Mouse (Mus musculus): ENCODE data around the gene Slc35f1. TPM values are rescaled to one million over a fixed set of nuclear protein-coding genes. Genes with fewer than 3 reads are reported as not detected.

Gene Slc35f1
- polyA plus RNA-seq, 1 experiment from 2014 or later, result 23.1 TPM

DNA sequence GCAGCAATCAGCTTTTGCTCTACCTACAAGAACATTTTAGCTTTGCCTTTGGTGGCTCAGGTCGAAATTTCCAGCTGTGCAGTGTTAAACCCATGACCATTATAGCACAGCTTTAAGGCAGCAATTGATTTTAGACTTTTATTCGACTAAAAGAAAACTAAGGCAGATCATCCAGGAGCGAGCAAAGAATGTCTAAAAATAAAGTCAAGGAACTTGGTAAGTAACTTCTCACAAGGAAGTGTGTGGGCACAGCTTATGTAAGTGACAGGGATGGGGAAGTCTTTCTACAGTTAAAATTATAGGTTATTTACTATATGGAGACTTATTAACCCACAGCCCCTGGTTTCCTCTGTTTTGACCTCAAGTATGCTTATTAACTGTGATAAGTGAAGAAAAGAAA, 262.2 kb downstream of the Slc35f1 start:
- Histone ChIP-seq H3K36me3 (no peaks in the 10 kb centered on the region), H3K27ac (no peak overlapping the region), H3K27me3 (replicated peaks) (no peaks in the 10 kb centered on the region), H3K4me3 (no peak overlapping the region), H3K4me2 (replicated peaks) (no peak overlapping the region), H3K9ac (no peak overlapping the region), H3K9me3 (no peaks in the 10 kb centered on the region), H3K4me1 (no peaks in the 10 kb centered on the region)
- ATAC-seq (ENCODE audit: low FRiP score, low read depth), result no peak
- WGBS, result 91% methylated on average over 3 of the region's 3 CpGs

DNA sequence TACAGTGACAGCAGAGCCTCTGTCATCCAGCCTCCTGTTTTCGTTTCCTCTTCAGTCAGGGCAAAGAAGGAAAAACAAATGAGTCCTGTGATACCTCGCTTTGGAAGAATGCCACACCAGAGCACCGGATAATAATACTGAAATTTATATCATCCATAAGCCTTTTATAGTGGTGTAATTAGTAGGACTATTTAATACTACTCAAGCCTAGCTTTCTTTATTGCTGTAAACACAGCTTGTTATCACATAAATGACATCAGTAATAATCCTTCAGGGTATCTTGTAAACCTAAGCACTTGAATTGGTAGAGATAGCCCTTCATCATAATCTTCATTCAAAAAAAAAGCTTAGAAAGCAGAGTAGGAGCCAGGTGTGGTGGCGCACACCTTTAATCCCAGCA, 266.4 kb downstream of the Slc35f1 start:
- Histone ChIP-seq H3K4me2 (replicated peaks) (no peak overlapping the region), H3K27me3 (replicated peaks) (no peaks in the 10 kb centered on the region), H3K9me3 (no peaks in the 10 kb centered on the region), H3K9ac (no peak overlapping the region), H3K4me3 (no peak overlapping the region), H3K27ac (no peak overlapping the region), H3K36me3 (no peaks in the 10 kb centered on the region), H3K4me1 (no peaks in the 10 kb centered on the region)
- ATAC-seq (ENCODE audit: low FRiP score, low read depth), result no peak
- 76% methylated on average over 4 of the region's 4 CpGs for WGBS

DNA sequence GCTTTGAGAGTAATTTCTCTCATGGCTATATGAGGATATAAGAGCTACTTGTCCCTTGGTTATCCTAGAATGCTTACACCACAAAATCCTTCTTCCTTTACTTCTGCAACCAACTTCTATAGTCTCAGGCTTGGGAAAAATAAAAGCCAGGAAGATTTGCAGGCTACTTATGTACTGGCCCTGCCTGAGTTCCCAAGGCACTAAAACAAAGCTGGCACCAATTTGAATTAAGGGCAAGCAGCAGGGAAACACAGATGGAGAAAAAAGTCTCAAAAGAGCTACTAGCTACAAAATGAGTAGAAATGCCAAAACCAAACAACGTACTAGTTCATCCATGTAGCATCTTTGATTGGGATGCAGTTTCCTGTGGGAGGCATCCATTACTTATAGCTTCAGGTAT, 288.9 kb downstream of the Slc35f1 start:
- ATAC-seq (ENCODE audit: low FRiP score, low read depth), result no peak
- H3K9me3 ChIP-seq, result no peaks in the 10 kb centered on the region
- no peak overlapping the region for H3K27ac ChIP-seq
- H3K4me2 ChIP-seq (replicated peaks), result no peak overlapping the region
- no peak overlapping the region for H3K9ac ChIP-seq
- H3K4me1 ChIP-seq, result no peaks in the 10 kb centered on the region
- no peak overlapping the region for H3K4me3 ChIP-seq
- H3K36me3 ChIP-seq, result no peaks in the 10 kb centered on the region
- no peaks in the 10 kb centered on the region for H3K27me3 ChIP-seq (replicated peaks)
- 100% methylated on average over 1 of the region's 1 CpGs for WGBS

DNA sequence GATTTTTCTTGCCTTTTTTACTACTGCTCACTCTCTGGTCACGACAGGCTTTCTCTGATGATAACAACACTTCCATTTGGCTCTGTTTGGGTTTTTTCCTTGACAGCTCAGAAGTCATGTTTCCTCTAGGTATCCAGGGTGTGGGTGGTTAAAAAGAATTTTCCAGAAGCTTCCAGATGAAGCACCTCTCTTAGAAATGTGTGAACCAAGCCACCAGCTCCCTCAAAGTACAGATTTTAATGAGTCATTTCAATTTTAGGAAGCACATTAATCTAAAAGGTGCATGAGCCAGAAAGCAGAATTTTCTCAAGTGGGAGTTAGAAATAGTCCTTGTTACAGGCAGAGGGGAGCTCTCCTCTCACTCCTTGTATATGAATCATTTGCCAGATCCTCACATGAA, 292.5 kb downstream of the Slc35f1 start:
- Histone ChIP-seq H3K27me3 (replicated peaks) (no peaks in the 10 kb centered on the region), H3K9ac (no peak overlapping the region), H3K4me3 (no peak overlapping the region), H3K4me2 (replicated peaks) (no peak overlapping the region), H3K9me3 (no peaks in the 10 kb centered on the region), H3K27ac (no peak overlapping the region), H3K4me1 (no peaks in the 10 kb centered on the region), H3K36me3 (no peaks in the 10 kb centered on the region)
- ATAC-seq (ENCODE audit: low FRiP score, low read depth), result no peak
- WGBS, result 77% methylated on average over 1 of the region's 1 CpGs

DNA sequence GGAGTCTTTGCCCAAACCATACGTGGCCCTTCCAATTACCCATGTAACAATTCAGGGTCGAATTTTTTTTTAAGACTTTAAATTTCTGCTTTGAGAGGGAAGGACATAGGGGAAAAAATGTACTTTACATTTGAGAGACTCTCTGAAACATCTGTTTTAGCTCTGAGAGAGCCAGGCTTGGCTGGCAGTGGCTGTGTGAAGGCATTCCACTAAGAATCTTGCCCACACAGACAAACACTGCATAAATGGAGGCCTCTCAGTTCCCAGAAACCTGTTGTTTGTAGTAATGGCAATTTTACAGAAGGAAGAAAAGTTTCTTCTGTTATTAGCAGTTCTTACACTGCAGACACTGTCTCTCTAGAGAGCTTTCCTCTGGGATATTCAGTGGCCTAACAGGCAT, 301.9 kb downstream of the Slc35f1 start:
- no peaks in the 10 kb centered on the region for H3K9me3 ChIP-seq
- no peaks in the 10 kb centered on the region for H3K4me1 ChIP-seq
- H3K9ac ChIP-seq, result no peak overlapping the region
- H3K4me2 ChIP-seq (replicated peaks), result no peak overlapping the region
- no peaks in the 10 kb centered on the region for H3K27me3 ChIP-seq (replicated peaks)
- no peak overlapping the region for H3K4me3 ChIP-seq
- no peak overlapping the region for H3K27ac ChIP-seq
- 69% methylated on average over 2 of the region's 2 CpGs for WGBS
- no peaks in the 10 kb centered on the region for H3K36me3 ChIP-seq
- ATAC-seq (ENCODE audit: low FRiP score, low read depth), result no peak

DNA sequence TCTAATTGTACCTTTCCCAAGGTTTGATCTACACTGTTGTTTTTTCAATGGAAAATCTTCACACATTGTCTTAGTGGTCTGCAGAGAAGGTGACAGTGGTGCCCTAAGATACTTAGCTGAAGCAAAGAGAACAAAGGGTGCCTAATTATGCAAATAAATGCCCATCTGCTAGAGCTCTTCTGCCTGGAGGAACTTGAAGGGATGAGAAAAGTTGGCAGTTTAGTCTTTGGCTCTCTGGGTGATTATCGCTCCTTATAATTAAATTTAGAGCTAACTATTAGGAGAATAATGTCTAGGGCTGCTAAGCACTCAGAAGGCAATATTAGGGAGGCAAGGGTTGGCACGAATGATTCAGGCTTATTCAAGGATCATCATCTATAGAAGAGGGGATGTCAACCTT, 306.6 kb downstream of the Slc35f1 start:
- H3K4me3 ChIP-seq, result no peak overlapping the region
- no peaks in the 10 kb centered on the region for H3K4me1 ChIP-seq
- H3K9me3 ChIP-seq, result no peaks in the 10 kb centered on the region
- no peak overlapping the region for H3K4me2 ChIP-seq (replicated peaks)
- H3K36me3 ChIP-seq, result no peaks in the 10 kb centered on the region
- no peak for ATAC-seq (ENCODE audit: low FRiP score, low read depth)
- no peak overlapping the region for H3K9ac ChIP-seq
- H3K27me3 ChIP-seq (replicated peaks), result no peaks in the 10 kb centered on the region
- no peak overlapping the region for H3K27ac ChIP-seq
- WGBS, result 64% methylated on average over 2 of the region's 2 CpGs

DNA sequence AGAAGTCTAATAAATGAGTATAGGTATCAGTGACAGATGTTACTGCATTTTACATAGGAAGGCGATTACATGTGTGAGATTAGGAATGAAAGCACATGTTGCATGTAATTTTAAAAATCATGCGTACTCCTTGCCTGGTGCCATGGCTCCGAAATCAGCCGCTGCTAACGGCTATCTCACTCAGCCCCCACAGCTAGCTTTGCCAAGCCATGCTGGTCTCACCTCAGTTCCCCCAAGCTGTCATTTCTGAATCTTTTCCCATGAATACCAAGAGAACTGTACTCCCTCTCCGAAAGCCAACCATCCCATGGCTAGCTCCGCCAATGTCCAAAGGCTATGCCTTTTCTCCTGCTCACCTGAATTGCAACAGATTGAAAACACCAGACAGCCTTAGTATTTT, 310.8 kb downstream of the Slc35f1 start:
- no peaks in the 10 kb centered on the region for H3K36me3 ChIP-seq
- no peaks in the 10 kb centered on the region for H3K9me3 ChIP-seq
- no peak for ATAC-seq (ENCODE audit: low FRiP score, low read depth)
- no peak overlapping the region for H3K27ac ChIP-seq
- H3K4me3 ChIP-seq, result no peak overlapping the region
- H3K4me1 ChIP-seq, result no peaks in the 10 kb centered on the region
- no peaks in the 10 kb centered on the region for H3K27me3 ChIP-seq (replicated peaks)
- no peak overlapping the region for H3K4me2 ChIP-seq (replicated peaks)
- no peak overlapping the region for H3K9ac ChIP-seq
- 97% methylated on average over 7 of the region's 7 CpGs for WGBS

DNA sequence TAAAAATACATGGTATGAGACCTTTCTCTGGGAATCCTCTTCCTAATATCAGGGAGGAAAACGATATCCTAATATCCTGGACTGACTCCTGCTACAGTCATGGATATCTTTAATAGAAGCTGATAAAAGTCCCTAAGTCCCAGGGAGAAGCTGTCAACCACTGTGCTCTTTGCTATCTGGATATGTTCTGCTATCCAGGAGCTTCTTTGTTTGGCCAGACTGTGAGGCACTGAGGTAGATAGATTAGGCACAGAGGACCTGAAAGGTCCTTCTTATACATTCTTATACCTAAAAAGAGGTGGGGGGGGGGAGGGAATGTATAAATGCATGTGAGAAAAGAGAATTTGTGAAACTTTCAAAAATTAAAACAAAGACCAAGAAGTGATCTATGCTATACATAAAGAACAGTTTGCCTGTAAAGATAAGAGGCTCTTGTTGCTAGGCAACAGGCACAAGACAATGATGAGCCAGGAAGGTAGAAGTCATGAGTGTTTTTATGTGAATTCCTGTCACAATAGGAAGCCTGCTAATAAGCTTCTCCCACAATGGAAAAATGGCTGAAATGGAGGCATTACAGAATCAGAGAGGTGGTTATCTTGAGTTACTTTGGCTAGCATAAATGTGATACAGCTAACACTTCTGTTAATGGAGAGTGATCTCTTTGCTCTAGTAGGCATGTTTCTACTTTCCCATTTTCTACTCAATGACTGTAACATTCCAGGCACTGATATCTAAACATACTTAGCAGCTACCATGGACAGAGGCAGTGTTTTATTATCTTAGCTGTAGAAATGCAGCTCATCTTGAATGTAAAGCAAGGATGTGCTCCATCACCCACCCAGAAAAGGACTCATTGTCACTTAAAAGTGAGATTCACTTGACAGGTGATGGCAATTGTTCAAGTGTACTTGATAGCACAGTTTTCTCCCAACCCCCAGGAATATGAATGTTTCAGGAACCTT, 316.2 kb downstream of the Slc35f1 start:
- H3K36me3 ChIP-seq, result no peaks in the 10 kb centered on the region
- H3K27ac ChIP-seq, result no peak overlapping the region
- H3K9ac ChIP-seq, result no peak overlapping the region
- H3K4me2 ChIP-seq (replicated peaks), result no peak overlapping the region
- no peaks in the 10 kb centered on the region for H3K4me1 ChIP-seq
- H3K4me3 ChIP-seq, result no peak overlapping the region
- no peaks in the 10 kb centered on the region for H3K9me3 ChIP-seq
- WGBS, result 88% methylated on average over 1 of the region's 1 CpGs
- ATAC-seq (ENCODE audit: low FRiP score, low read depth), result 0 out of 2 replicates have a peak, but pooled peaks have one; percentile 33
- no peaks in the 10 kb centered on the region for H3K27me3 ChIP-seq (replicated peaks)

DNA sequence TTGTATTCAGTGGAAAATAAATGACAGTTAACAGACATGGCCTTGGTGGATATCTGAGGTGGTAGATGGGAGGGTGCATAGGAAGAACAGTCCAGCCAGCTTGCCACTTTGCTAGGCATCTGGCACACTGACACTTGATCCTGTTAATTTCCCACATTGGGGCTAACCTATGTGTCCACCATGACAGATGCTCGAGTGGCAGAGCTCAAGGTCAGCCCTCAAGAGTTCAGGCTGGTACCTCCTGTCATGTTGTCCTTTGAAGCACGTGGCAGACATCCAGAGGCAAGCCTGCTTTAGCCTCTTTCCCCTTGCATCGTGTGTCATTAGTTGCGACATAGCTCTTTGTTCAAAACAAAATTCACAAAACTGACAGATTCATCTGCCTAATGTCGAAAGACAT, 323.5 kb downstream of the Slc35f1 start:
- ATAC-seq (ENCODE audit: low FRiP score, low read depth), result no peak
- H3K27ac ChIP-seq, result no peak overlapping the region
- no peaks in the 10 kb centered on the region for H3K4me1 ChIP-seq

DNA sequence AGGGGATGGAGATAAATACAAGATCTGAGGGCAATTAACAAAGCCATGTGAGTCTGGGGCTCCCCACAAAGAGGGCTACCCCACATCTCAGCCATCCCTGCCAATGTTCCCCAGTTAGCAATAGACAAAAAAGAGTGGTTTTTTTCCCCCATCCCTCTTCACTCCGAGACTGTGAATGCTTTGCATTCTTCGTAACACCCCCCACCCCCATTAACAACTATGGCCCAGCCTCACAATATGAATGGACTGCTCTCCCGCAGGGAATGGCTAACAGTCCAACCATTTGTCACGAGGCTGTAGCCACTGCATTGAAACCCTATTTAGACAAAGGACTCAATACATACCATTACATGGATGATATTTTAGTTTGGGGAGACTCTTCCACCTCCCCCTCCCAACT, 338.1 kb downstream of the Slc35f1 start:
- no peak overlapping the region for H3K4me3 ChIP-seq
- H3K4me2 ChIP-seq (replicated peaks), result no peak overlapping the region
- no peaks in the 10 kb centered on the region for H3K9me3 ChIP-seq
- no peak overlapping the region for H3K27ac ChIP-seq
- WGBS, result 12% methylated on average over 4 of the region's 4 CpGs
- ATAC-seq (ENCODE audit: low FRiP score, low read depth), result peak; percentile 59
- no peaks in the 10 kb centered on the region for H3K36me3 ChIP-seq
- H3K27me3 ChIP-seq (replicated peaks), result no peaks in the 10 kb centered on the region
- no peak overlapping the region for H3K9ac ChIP-seq
- peaks cover 9% of the 10 kb centered on the region for H3K4me1 ChIP-seq

More for the DNA sequence above, 323.5 kb downstream of the Slc35f1 start:
- H3K27me3 ChIP-seq (replicated peaks), result no peaks in the 10 kb centered on the region
- H3K4me2 ChIP-seq (replicated peaks), result no peak overlapping the region
- no peak overlapping the region for H3K4me3 ChIP-seq
- no peak overlapping the region for H3K9ac ChIP-seq
- no peaks in the 10 kb centered on the region for H3K36me3 ChIP-seq
- 67% methylated on average over 5 of the region's 5 CpGs for WGBS
- H3K9me3 ChIP-seq, result no peaks in the 10 kb centered on the region

DNA sequence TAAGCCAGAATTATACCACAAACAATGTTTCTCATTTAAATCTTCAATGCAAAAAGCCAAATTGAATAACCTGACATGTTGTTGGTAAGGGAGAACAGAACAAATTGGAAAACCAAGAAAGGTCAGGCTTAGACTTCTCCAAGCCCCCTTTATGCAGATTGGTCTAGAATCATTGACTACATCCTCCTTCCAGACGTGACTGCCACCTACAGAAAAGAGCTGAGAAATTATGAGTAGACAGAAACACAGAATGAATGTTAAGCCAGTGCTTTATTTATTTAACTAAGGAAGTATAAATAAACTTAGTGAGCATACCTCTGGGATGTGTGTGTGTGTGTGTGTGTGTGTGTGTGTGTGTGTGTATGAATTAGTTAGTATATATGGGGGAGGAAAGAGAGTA, 344.9 kb downstream of the Slc35f1 start:
- no peak for ATAC-seq (ENCODE audit: low FRiP score, low read depth)
- WGBS, result 44% methylated on average over 1 of the region's 1 CpGs

DNA sequence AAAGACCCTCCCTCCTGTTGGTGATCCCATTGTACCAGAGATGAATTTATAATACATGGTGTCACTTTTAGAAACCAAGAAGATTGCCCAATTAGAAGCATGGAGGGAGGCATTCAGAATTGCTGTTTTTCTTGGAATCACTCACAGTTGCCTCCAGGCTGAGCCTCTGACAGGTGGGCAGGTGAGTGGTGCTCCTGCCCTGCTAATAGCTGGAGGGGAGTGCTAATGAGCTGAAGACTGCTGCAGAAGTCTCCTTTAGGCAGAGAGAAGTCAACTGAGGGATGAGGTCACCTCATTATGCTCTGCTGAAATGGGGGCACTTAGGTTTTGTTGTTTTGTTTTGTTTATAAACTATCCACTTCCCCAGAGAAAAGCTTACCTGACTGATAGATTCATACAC, 355.6 kb downstream of the Slc35f1 start:
- Histone ChIP-seq H3K4me3 (no peak overlapping the region), H3K4me2 (replicated peaks) (no peak overlapping the region), H3K27ac (no peak overlapping the region), H3K9me3 (no peaks in the 10 kb centered on the region), H3K36me3 (no peaks in the 10 kb centered on the region), H3K27me3 (replicated peaks) (no peaks in the 10 kb centered on the region), H3K4me1 (no peaks in the 10 kb centered on the region), H3K9ac (no peak overlapping the region)
- no peak for ATAC-seq (ENCODE audit: low FRiP score, low read depth)

More for the DNA sequence above, 344.9 kb downstream of the Slc35f1 start:
- Histone ChIP-seq H3K4me3 (no peak overlapping the region), H3K9ac (no peak overlapping the region), H3K27ac (no peak overlapping the region), H3K36me3 (no peaks in the 10 kb centered on the region), H3K27me3 (replicated peaks) (no peaks in the 10 kb centered on the region), H3K9me3 (no peaks in the 10 kb centered on the region), H3K4me2 (replicated peaks) (no peak overlapping the region), H3K4me1 (no peaks in the 10 kb centered on the region)

DNA sequence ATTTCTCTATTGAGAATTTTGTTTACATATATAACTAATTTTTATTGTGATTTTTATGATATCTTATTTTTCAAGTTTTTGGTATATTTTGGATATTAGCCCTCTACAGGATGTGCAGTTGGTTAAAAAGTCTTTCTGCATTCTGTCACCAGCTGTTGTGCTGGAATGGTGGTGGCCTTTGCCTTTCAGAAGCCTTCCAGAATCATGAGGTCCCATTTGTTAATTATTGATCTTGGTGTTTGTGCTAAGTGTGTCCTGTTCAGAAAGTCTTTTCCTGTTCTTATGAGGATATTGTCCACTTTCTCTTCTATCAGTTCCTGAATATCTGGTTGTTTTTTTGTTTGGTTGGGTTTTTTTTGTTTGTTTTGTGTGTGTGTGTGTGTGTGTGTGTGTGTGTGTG, 362.2 kb downstream of the Slc35f1 start:
- Histone ChIP-seq H3K4me3 (no peak overlapping the region), H3K4me1 (no peaks in the 10 kb centered on the region), H3K9ac (no peak overlapping the region), H3K36me3 (no peaks in the 10 kb centered on the region), H3K27me3 (replicated peaks) (no peaks in the 10 kb centered on the region), H3K4me2 (replicated peaks) (no peak overlapping the region), H3K27ac (no peak overlapping the region), H3K9me3 (no peaks in the 10 kb centered on the region; the same call in 1 of the 2 replicates)
- no peak for ATAC-seq (ENCODE audit: low FRiP score, low read depth)
